Mouse (Mus musculus) T-cell, adult 2 months (primary cell): ENCODE measurements around the gene Gm4498.
"Not testable (repeated sequence)": the region's sequence is repeated elsewhere in the genome, so short reads cannot be mapped to it uniquely, and the experiment has no call there.

ENCODE experiments used
- DNase-seq: peaks from one replicate; pipeline ENCODE4 v3.0.0; 2022; ENCODE audit warnings: low spot score

Gm4498 gene

GRCm38 (mm10) chr7:20233728-20234127 lies at the start of gene Gm4498:
TSS of gene Gm4498 (minus strand) at chr7:20233828.
- DNase-seq: not testable (repeated sequence)

GRCm38 (mm10) chr7:20262734-20263133 lies 29.1 kb upstream of the Gm4498 start, which contains the start of gene Gm5890:
TSS of gene Gm5890 (minus strand) at chr7:20262834.
- DNase-seq: not testable (repeated sequence)

- DNase-seq: not testable (repeated sequence)
Observed at GRCm38 (mm10) chr7:20205507-20205906, 28.1 kb downstream of the Gm4498 start, which contains the start of gene Gm6164. TSS of gene Gm6164 (minus strand) at chr7:20205607.

GRCm38 (mm10) chr7:20193410-20193809 lies 40.2 kb downstream of the Gm4498 start, which contains the start of gene Vmn1r95:
TSS of gene Vmn1r95 (plus strand) at chr7:20193710.
- DNase-seq: not testable (repeated sequence)
